Mouse (Mus musculus) T-cell, adult 2 months (primary cell): ENCODE measurements around the gene Dlgap3.

Source experiments
- DNase-seq: peaks from one replicate; pipeline ENCODE4 v3.0.0; 2022; ENCODE audit warnings: low spot score

The Dlgap3 gene

DNA sequence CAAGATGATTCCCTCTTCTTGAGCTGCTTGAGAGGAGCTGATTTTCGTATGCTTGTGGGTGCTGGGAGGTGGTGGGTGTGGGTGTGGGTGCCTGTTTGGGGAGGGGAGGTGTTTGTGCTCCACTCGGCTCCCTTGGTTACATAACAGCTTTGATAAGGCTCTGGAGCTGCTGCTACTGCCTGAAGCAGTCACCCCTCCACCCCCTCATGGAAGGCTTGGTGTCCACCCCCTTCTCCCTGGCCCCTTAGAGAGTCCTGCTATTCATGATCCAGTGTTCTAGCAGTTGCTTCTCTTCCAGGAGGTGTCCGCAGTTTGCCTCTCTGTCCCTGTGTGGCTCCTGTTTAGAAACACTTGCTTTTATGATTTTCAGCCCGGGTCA is 5.9 kb downstream of the Dlgap3 start:
- no peak for DNase-seq

DNA sequence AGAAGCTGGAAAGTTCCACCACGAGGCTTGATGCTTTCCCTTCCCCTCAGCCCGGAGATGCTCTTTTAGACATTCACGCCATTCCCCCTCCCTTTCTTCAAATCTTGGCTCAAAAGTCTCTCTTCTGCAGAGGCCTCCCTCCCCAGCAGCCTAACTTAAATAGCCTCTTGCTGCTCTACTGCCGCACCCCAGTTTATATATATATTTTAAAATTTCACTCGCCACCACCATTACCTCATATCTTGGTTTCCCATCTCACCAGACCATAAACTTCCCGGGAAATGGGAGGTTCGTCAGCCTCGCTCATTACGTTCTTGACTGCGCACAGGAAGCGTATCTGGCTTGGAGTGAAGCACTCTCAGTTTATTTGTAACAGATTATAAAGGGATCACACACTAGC is 9.0 kb downstream of the Dlgap3 start:
- DNase-seq, result no peak

DNA sequence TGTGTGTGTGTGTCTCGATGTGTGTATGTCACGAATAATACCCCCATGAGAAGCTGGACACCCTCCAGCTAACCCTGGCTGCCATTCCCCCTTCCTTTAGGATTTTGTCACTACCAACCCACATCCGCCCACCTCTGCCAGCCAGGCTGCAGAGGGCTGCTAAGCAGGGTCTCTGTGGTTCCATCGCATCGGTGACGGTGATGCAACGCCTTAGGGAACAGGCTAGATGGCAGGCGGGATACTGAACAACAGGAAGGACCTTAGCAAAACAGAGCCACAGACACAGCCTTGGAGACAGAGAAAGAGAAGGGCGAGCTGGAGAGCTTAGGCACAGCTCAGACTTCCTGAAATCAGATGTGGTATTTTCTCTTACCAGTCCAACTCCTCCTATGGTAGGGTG is 9.7 kb downstream of the Dlgap3 start:
- no peak for DNase-seq

DNA sequence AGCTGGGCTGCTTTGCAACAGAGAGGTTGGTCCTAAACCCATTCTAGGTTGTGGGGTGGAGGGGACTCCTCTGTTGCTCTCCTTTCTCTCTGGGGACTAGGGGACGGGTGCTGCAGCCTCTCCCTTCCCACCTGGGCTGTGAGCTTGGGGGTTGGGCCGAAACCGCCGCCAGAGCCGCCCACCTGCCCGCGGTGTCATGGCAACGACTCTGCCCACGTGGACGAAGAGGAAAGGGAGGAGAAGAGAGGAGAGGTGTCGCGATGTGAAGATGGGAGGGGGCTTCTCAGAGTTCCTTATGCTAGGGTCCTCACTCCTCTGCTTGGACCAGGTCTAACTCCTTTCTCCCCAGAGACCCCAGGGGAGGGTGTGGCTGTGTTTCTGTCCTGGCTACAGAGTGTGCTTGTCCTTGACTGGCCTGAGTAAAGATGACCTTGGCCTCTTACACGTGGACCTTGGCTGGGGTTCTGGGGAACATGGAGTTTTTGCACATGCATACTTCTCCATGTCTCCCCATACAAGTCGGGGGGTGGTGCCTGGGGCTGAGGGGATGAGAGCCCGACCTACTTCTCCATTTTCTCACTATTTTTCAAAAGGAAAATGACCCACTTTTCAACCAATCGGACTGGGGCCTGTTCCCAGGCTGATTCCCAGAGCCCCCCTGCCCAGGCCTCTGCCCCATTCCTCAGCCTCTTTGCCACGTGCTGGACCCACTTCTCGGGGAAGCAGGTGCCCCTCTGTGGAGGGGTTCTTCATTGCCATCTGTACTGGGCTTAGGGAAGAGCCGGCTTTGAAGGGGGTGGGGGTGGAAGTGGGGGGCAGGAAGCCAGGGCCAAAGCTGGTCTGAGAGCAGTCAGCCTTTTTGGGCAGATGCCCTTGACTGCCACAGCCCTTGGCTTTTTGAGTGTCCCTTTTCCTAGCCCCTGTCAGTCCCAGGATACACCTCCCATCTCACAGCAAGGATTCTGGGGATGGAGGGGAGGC is 10.8 kb downstream of the Dlgap3 start:
- DNase-seq, result no peak

DNA sequence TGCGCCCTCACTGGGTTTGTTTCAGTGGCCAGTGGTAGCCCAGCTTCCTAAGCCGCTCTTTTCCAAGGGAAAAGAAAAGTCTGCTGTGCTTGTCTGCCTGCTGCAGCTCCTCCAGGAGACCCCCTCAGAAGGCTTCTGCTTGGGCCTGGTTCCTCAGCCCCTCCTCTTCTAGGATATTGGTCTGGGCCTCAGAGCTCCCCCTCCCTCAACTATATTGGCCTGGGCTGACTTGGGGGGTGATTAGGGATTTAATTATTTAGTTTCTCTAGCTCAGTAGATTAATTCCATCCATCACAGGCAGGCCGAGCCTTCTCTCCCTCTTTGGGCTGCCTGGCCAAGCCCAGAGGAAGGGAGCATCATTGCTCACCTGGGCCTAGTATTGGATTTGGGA is 11.4 kb downstream of the Dlgap3 start:
- DNase-seq, result no peak

DNA sequence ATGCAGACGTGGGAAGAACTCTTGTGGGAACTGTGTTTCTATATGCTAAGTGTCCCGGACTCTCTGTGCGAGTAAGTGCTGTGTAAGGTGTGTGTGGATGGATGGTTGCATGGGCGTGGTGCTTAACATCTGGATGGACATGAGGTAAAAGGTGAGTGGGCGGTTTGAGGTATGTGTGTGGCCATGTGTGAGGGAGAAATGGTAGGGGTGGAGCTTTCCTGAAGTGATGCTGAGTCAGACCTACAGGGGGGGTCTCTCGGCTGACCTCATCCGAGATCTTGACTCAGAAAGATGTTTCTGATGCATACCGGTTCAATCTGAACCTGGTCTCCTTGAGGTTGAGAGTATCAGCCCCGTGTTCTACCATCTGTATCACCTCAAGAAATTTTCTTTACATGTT is 12.0 kb downstream of the Dlgap3 start:
- DNase-seq, result no peak

DNA sequence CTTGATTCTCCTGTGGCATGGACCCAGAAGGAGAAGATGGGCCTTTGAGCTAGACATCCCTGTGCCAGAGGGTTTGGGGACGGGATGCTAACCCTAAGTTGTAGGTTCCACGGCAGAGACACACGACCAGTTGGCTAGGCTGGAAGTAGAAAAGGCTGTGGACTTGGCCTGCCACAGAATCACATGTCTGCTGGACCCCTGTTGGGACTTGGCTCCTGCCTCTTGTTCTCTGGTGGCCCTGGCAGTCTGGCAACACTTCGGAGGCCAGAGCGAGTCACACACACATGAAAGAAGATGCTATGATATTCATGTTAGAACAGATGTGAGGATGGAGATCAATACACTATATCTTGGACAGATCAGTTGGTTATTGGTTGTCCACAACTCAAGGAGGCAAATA is 14.9 kb downstream of the Dlgap3 start:
- no peak for DNase-seq

DNA sequence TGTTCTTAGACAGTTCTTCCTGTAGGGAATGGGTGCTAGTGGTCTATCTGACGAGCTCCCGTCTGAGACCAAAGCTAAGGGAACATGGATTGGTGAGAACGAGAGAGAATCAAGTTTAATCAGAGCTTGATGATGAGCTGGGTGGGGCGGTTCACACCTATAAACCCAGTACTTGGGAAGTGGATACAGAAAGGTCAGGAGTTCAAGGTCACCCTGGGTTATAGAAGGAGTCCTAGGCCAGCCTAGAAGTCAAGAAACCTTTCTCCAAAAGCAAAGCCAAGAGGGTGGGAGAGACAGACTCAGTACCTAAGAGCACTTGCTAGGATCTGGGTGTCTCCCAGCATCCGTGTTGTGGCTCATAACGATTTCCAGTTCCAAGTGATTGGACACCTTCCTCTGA is 21.9 kb downstream of the Dlgap3 start:
- no peak for DNase-seq

DNA sequence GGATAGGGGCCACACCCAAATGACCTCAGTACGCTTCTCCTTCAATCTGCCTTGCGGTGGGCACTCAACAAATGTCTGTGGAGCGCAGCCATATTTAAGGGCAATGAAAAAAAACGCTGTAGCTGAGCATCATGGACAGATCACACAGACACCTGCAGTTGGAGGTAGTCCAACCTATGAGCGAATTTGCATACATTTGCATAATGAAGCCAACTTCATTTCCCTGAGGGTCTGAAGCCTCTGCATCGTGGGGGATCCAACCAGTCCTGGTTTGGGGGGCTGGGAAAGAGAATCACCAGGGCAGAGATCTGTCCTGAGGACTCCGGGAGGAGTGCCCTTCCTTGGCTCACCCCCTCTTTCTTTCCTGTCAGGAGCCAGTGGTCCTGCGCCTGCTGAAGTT is 23.7 kb downstream of the Dlgap3 start:
- no peak for DNase-seq

DNA sequence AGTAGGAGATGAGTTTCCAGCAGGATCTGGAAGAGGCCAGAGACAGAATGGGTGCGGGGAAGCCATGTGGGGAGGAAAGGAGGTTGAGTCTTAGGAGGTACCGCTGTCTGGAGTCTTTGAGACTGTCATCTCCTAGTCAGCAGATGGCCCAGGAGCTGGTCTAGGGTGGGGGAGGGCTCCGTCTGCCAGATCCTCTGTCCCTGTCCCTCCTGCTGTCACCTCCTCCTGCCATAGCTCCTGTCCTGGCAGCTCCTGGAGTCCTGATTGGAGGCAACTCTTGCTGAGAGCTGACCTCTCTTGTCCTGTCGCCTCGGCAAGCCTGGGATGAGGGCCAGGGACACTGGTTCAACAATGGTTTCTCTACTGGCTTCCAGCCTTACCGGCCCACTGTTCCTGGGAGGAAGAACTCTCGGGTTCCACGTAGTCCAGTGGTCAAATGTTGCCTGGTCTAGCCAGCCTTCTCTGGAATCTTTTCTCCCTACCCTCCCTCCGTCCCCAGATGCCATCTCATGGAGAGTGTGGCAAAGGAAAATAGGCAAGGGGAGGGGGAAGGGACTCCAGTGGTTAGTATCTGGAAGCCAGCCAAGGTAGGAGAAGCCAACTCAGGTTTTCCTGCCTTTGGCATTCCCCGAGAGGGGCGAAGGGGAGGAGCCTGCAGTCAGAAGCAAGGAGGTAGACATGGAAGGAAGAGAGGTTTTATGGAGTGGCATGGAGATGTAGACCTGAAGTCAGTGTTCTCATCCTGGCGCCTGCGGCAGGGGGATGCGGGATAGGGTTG is 24.6 kb downstream of the Dlgap3 start:
- DNase-seq, result no peak

DNA sequence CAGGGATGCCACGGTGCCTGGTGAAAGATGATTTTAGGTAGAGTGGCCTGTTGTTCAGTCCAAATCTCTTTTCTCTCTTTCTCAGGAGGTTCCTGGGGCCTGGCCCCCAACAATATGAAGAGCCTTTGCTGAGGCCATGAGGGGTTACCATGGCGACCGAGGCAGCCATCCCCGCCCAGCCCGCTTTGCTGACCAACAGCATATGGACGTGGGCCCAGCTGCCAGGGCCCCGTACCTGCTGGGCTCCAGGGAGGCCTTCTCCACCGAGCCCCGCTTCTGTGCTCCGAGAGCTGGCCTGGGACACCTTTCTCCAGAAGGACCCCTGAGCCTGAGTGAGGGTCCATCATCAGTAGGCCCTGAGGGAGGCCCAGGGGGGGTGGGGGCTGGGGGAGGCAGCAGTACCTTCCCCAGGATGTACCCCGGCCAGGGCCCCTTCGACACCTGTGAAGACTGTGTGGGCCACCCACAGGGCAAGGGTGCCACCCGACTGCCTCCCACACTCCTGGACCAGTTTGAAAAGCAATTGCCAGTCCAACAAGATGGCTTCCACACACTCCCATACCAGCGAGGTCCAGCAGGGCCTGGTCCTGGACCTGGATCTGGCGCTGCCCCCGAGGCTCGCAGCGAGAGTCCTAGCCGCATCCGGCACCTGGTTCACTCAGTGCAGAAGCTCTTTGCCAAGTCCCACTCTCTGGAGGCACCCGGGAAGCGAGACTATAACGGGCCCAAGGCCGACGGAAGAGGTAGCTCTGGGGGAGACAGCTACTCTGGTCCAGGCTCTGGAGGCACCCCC is 25.7 kb downstream of the Dlgap3 start:
- DNase-seq, result no peak

DNA sequence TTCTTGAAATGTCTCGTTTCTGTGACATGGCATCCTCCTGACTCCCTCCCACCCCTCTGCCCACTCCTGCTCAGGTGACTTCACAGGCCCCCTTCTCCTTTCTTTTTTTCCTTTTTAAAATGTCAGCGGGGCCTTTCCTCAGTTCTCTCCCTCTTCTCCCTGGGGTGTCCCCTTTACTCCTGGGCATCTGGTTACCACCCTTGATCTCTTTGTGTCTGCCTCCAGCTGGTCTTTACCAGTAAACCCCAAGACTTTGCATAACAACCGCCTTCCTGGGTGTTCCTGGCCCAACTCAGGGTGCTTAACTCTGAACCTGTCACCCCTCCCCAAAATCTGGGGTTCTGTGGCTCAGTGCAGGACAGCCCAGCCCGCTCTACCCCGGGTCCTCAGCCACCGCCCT is 29.6 kb downstream of the Dlgap3 start:
- DNase-seq, result no peak

DNA sequence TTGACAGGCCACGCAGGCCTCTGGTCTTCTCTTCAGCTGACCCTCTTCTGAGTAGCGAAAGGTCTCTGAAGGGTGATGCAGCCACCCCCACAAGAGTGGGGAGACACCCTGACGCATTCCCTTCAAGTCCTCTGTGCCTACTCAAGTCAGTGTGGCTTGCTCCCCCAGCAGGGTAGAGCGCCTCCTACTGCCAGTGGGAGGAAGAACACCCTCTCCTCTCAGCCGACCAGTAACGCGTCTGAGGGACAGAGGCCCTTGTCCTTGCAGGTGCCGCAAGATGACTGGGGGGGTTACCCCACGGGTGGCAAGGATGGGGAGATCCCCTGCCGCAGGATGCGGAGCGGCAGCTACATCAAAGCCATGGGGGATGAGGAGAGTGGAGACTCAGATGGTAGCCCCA is 30.4 kb downstream of the Dlgap3 start:
- DNase-seq, result no peak

DNA sequence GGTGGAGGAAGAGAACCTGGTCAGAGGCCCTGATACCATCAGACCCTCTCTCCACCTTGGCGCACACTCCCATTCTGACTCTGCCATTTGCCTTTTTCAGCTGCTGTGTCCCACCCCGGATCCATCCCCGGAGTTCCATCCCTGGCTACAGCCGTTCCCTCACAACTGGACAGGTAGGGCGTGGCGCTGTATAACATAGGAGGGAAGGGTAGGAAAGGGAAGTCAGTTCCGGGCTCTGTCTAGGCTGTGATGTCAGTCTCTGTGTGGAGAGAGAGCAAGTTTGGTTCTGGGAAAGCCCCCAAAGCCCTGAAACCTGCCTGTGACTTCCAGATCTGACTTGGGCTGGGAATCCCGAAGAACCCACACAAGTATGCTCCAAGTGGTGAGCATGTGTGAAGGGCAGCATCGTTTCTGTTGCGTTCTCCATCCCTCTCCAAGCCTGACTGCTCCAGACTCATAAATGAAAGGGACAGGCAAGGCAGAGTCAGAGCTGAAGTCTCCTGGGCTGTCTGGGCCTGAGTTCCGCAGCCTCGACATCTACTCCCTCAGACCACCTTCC is 31.2 kb downstream of the Dlgap3 start:
- DNase-seq, result no peak

DNA sequence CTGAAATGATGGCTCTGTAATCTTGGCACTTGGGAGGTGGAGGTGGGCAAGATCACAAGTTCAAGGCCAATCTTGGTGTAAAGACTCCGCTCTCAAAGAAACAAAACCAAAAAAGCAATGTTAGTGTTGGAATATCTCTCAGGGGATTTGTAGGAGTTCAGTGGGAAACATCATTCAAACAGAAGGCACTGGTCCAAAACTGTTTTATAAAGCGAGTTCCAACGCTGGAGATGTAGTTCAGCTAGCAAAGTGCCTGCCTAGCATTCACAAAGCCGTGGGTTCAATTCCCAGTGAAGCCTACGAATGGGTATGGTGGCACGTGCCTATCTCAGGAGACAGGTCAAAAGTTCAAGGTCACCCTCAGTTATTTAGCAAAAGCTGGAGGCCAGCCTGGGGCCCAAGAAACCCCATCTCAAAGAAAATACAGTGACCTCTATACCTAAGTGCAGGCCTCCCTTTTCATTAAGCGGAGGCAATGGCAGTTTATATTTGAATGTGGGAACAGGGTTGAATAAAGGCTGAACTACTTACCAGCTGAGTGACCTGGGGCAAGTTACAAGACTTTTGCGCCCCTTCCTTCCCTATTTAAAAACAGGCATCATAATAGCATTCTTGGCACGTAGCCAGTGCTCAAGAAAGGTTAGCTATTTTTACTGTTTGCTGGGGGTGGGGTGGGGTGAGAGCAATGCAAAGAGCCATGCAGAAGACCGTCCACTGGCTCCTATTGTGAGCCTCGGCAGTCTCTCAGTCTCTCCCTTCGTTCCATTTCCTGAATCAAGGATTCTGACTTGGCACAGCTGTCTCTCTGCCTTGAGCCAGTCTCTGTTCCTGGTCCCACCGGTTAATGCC is 32.0 kb downstream of the Dlgap3 start:
- DNase-seq, result no peak

DNA sequence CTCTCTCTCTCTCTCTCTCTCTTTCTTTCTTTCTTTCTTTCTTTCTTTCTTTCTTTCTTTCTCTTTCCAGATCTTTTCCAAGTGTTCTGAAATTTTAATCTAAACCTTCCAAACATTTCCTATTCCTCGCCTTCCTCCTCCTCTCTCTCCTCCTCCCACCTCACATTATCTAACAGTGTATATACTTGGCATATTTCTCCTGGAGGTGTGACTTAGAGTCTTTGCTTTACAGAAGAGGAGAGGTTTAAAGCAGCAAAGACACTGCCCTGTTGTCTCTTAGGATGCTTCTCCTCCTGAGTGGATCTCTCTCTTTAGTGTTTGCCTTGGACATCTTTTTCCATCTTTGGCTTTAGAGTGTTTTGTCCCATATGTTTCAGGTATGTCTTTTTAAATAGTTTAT is 34.1 kb downstream of the Dlgap3 start:
- DNase-seq, result no peak

DNA sequence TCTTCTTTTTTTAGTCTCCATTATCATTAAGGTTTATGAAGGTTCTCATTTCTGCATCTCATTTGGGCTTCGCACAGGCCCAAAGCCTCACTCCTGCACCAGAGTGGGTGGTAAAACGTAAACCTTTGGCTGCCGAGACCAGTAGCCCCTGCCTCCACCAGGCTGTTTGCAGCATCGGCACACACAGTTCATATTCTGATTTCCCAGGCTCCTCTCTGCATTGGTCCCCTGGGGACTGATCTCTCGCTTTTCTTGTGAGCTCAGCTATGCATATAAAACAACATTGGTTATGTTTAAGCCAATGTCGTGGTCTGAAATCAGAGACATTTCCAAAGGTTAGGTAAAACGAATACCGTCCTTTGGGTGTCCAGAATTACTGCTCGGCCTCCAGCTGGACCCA is 42.3 kb downstream of the Dlgap3 start:
- DNase-seq, result no peak

DNA sequence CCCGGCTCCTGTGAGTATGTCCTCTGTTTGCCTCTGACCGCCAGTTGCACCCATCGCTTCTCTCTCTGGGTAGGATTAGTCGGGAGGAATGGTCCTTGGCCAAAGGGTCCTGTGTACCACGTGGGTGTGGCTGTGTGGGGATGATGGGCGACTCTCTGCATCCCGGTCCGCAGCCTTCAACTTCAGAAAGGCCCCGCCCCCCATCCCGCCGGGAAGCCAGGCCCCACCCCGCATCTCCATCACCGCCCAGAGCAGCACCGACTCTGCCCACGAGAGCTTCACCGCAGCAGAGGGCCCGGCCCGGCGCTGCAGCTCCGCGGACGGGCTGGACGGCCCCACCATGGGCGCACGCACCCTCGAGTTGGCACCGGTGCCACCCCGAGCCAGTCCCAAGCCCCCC is 45.5 kb downstream of the Dlgap3 start:
- DNase-seq, result no peak

DNA sequence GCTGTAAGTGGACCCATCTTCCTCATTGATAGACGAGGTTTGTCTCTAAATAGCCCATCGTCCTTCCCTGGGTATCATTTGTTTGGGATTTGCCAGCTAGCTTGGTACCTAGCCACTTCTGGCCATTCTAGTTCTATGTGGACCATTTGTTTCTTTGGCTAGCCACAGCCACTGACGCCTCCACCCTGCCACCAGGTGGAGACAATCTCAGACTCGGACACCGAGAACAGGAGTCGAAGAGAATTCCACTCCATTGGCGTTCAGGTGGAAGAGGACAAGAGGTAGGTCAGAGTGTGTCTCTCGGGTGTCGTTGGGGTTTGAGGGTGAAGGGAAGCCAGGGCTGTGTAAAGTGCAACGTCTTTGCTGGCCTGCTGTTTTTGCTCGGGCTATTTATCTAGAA is 46.1 kb downstream of the Dlgap3 start:
- DNase-seq, result no peak

DNA sequence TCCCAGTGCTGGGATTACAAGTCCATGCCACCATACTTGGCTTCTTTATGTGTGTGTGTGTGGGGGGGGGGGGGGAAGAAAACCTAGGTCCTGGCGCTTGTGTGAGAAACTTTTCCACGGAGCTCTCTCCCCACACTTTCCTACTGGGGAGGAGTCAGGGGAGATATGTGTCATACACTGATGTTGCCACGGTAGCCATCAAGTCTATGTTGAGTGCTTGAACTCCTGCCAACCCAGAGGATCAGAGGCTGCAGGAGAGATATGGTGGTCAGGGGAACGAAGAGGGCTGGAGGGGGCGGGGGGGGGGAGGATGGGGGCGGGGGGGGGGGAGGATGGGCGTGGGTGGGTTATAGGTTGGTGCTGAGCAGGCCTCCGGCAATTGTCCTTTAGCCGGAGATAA is 46.8 kb downstream of the Dlgap3 start:
- no peak for DNase-seq

DNA sequence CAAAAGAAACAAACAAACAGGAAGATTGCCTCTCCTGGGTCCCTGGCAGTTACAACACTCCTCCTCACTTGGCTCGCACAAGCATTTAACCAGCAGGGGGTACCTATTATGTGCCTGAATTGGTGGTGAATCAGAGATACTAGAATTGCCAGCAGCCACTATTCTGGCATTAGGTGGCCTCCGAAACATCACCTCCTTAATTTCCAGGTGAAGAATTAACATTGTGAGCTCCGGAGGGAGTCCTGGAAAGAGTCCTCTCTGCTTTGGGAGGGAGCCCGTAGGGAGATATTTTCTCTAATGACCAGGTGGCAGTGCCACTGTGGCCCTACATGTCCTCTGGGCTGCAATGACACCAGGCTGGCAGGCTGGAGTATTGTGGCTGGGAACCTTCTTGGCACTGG is 47.2 kb downstream of the Dlgap3 start:
- DNase-seq, result no peak
